Mouse (Mus musculus) brain, embryonic 14.5 days (tissue): ENCODE data around the gene Pigg. TPM values are rescaled to one million over a fixed set of nuclear protein-coding genes. Genes with fewer than 3 reads are reported as not detected.

Experiments used
- DNase-seq: peaks from one replicate; pipeline ENCODE4 v3.0.0-alpha.2; 2011; ENCODE audit warnings: low read depth
- CTCF ChIP-seq: fragments of 200-500 bp; IDR thresholded peaks from 2 replicates; pipeline ENCODE4 v1.5.1; 2012; ENCODE audit warnings: inconsistent platforms, mild to moderate bottlenecking, moderate library complexity, borderline replicate concordance; ENCODE audit not compliant: insufficient read depth, insufficient read length; ENCODE audit errors: extremely low read depth
- POLR2A ChIP-seq: fragments of 200-500 bp; IDR thresholded peaks from 2 replicates; pipeline ENCODE4 v1.6.1; 2012; ENCODE audit warnings: mild to moderate bottlenecking, inconsistent platforms, borderline replicate concordance; ENCODE audit not compliant: poor library complexity, insufficient read depth, insufficient read length, severe bottlenecking; ENCODE audit errors: extremely low read depth
- polyA plus RNA-seq: library from polyadenylated mRNA; depleted of rRNA; stranded (reverse); fragments of >200 nt; gene quantifications from 2 replicates; pipeline ENCODE4 v1.2.3, GENCODE M21; 2012

The Pigg gene
- polyA plus RNA-seq, 1 experiment, result 6.0 TPM

DNA sequence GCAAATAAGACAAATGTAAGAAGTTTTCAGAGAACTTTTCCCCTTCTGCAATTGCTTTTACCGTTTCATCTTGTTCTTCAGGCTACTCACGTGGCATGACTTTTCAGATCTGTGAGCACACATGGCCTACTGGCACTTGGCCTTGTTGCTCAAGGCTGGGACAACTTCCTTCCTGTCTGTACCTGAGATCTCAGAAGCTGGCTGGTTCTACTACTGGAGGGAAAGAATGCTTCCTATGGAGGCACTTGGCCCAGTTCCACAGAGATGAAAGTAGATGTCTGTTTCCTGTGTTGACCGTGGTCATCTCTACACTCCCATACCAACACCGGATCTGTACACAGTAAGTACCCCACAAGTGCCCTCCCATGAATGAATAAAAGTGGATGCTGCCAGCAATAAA is 47.8 kb downstream of the Pigg start:
- TF ChIP-seq CTCF, result no peak
- TF ChIP-seq POLR2A, result no peak
- no peak for DNase-seq

DNA sequence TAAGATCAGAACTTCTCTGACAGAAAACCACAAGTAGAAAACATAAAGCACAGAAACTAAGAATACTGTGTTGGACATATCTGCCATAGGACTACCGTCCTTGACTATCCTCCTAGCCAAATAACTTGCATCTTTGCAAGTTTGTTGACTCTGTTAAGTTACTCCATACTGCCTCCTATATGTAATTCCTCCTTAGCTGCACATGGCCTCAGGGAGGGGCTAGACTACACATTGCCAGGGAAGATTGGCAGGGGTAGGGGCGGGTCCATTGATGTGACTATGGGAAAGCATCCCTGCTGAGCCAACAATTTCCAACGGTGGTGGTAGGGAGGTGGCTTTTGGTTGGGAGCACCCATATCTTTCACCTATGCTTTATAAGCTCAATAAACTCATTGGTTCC is 49.9 kb downstream of the Pigg start:
- TF ChIP-seq POLR2A (no peak), CTCF (no peak)
- DNase-seq, result no peak

DNA sequence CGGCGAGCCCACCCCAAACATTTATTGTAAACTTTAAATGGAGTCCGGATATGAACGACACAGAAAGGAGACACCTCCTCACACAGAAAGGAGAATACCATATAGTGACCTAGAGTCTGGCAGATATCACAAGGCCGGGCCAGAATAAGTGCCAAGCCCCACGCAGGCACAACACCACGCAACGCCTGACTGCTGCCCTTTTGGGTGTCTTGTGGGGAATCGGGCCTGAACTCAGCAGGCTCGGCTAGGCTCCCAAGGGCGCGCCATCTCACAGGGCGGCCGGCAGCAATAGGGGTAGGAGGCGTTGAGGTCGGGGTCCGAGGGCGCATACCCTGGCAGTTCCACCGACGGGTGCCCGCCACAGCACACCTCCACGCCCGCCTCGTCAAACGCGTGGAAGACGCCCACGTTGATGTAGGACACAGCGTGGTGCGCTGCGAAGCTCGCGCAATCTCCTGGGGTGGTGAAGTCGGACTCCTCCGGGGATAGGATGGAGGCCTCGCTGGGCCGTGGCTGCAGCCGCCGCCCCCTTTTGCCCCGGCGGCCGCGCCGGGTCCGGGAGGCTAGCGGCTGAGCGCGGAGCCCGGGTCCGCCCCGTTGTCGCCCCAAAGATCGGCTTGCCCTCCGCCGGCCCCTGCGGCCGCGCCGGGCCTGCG is 54.0 kb downstream of the Pigg start:
- TF ChIP-seq CTCF, result no peak
- TF ChIP-seq POLR2A, result no peak
- no peak for DNase-seq

DNA sequence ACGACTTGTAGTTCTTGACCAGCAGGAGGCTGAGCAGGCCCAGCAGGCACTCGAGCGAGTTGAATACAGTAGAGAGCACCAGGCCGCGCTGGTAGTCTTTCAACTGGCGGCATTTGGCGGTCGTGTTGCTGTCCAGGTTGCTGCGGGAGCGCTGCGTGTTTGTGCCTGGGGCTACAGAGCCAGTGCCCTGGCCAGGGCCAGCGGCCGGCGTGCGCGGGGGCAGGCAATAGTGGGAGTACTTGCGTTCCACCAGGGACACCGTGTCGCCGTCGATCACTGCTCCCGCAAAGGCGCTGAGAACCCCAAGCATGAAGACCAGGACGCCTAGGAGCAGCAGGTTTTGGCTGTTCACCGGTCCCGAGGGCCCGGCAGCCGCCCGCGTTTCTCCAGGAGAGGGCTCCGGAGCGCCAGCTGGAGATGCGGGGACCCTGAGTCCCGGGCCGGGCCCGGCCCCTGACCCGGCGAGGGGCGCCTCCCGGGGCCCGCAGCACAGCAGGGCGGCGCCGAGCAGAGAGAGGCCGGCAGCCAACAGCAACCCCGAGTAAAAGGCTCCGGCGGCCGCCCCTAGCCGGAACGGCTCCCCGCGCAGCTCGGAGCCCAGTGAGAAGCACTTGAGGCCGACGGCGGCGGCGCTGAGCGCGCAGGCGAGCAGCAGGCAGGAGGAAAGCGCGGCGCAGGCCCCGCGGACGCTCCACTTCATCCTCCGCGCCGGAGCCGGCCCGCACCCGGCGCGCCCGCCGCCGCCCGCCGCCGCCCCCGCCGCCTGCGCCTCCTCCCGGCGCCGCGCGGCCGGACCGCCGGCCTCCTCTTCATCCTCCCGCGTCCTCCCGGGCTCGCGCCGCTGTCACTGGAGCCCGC is 54.8 kb downstream of the Pigg start:
- TF ChIP-seq POLR2A (no peak), CTCF (peak; percentile 5; the same call in 1 of the 2 replicates)
- DNase-seq, result peak; percentile 59

DNA sequence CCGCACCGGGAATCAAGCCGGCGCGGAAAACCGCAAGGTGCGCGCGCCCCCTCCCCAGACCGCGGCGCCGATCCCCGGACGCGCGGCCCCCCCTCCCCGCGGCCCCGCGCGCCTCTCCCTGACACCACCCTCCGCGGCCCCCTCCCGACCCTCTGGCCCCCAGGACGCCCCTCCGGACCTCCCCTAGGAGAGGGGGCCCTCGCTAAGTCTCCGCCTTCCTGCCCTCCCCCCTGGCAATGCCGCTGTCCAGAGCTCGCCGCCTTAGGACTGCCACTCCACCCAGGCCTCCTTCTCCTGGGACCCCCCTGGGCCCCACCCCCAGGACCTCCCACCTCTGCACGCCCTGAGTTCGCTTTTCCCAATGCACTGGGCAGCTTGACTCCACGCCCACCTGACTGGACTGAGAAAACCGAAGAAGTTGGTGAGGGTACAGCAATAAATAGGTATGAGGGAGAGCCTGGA is 55.5 kb downstream of the Pigg start, which contains the start of gene Gm42517:
Gm42517 (minus strand) TSS at position 52 of the 462 bp plus-strand sequence.
- TF ChIP-seq POLR2A, result no peak
- no peak for TF ChIP-seq CTCF
- DNase-seq, result no peak

DNA sequence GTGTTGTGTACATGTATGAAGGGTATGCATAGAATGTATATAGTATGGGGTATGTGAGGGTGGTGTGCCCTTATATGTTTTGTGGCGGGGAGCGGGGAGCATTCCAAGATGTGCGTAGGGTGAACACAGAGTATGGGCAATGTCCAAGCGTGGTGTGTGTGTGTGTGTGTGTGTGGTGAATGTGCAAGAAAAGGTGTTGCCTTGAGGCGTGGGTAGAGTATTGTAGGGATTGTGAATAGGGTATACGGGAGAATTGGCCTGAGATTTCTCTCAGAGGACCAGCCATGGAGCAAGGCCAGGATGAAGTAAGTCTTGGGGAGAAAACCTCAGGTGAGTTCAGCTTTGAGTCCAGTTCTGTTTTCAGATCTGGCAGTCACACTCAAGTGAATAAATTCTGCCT is 56.0 kb downstream of the Pigg start:
- peak; percentile 14 for DNase-seq
- TF ChIP-seq CTCF (no peak), POLR2A (no peak)

DNA sequence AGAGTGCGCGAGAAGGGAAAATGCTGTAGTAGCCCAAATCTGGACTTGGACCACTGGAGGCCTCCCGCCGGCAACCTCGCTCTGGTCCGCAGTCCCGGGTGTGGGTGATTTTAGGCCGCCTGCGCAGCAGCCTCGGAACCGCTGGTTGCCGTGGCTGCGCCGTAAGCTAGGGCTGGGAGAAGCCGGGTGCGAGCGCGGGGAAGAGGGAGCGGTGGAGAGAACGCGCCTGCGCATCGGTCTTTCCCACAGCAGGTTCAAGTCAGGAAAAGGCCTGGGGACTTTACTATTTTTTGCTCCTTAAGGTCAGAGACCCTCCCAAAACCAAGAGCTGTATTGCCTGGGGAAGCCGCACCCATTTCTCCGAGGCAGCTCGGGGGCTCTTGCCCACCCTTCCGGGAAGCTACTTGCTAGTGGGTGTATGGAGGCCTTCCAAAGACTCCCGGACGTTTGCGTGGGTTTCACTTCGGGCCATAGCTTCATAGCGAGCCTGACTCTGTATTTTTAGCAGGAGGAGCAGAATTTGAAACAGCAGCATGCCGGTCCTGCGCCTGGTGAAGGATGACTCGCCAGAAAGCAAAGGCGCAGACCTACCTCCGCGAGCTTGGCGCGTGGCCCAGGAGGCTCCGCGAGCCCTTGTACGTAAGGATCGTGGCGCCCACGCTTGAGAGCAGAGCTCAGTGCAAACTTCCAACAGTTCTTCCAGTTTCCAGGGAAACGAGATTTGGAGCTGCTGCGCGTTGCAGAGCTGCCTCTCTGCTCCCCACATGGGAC is 56.6 kb downstream of the Pigg start:
- TF ChIP-seq CTCF (no peak), POLR2A (no peak)
- DNase-seq, result peak; percentile 65

DNA sequence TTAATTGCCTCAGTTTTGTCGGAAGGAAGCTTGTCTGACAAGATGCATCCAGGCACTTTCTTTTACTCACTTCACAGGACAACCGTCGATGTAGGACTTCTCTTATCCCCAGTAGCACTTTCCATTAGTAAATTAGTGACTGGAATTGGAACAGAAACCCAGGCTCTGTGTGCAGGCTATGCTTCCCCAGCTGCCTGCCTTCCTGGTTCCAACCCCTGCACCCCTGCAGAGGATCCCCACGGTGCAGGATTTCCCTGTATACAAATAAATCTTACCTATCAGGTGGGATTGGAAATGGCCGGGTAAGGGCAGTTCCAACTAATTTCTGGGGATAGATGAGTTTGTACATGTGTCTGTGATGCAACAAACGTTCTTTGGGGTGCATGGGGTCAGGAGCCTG is 57.6 kb downstream of the Pigg start:
- DNase-seq, result no peak
- TF ChIP-seq POLR2A, result no peak
- no peak for TF ChIP-seq CTCF

DNA sequence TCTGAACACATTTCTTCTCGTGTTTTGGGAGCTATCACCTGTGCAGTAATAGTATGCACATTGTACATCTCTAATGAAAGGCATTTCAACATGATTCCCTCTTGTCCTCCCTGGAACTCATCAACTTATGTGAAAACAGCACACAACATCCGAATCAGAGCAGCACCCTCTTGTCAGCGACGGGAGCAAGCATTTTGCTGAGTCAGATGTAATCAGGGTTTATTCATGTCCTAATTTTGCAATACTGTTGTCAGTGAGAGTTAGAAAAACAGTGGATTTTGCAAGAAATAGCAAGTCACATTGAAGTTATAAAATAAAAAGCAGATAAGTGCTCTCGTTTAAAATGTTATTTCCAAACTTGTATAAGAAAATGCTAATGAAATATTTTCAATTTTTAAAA is 61.7 kb downstream of the Pigg start:
- DNase-seq, result no peak
- TF ChIP-seq CTCF (no peak), POLR2A (no peak)

DNA sequence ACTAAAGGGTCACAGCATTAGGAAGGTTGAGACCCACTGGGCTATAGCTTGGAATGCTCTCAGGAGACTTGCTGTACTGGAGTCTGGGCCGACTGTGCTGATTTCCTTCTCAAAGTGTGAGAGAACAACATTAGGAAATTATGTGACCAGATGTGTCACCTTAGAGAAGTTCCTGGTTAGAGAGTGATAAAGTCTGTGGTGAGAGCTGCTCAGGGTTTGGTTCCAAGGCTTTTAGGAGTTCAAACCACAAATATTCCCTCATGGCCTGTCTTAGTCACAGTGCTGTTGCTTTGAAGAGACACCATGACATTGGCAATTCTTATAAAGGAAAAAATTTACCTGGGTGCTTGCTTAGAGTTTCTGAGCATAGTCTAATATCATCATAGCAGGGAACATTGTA is 63.6 kb downstream of the Pigg start:
- no peak for DNase-seq
- TF ChIP-seq POLR2A (no peak), CTCF (no peak)

DNA sequence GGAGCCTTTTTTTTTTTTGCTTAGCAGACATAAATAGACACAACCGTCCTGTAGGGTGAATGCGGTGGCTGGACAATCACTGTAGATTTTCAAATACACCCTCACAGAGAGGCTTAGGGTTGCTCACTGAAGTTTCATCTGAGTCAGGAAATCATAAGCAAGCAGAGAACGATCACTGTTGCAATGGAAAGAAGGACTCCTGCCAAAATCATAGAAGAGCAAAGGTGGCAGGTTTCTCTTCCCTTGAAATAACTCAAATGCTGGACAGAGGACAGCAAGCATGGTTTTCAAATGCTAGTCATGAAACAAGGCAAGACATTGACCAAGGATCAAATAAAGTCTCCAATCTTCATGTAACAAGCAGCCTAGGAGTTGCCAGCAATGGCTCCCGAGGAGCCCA is 65.9 kb downstream of the Pigg start:
- TF ChIP-seq POLR2A (no peak), CTCF (no peak)
- DNase-seq, result no peak

DNA sequence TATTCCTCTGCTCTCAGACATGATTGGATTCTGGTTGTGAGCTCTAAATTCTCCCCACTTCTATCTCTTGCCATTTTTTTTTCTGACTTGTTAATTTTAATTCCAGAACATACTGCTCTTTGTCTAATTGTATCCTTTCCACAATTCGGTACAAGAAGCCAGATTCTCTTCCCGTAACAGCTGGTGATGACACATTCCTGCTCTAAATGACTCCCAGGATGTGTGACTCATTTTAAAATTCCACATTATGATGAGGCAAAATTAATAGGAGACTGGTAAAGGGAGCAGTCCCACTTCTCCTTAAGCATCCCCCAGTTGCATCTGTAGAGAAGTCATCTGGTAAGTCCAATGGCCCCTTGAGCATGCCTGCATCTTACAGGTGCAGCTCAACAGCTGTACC is 73.2 kb downstream of the Pigg start:
- DNase-seq, result no peak
- no peak for TF ChIP-seq CTCF
- TF ChIP-seq POLR2A, result no peak
